Mouse (Mus musculus): ENCODE measurements around the gene Hrh1. TPM values are rescaled to one million over a fixed set of nuclear protein-coding genes. Genes with fewer than 3 reads are reported as not detected.

Hrh1 gene
- polyA plus RNA-seq, 1 experiment from 2014 or later, result 0.80 TPM

DNA sequence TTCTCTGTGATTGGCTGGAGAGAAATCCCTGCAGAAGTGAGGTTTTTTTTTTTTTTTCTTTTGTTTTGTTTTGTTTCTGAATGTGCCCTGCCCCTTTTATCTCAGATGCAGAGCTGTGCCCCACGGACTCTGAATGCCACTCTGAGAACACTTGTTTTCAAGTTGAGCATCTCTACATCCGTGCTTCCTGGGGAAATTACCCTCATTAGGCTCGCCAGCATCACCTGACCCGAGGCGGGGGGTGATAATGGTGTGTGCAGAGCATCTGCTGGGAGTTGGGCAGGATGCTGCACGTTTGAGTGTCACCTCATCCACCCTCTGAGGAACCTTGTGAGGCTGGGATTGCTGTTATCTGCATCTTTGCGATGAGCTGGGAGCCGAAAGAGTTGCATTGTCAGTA is 14.2 kb downstream of the Hrh1 start:
- no peak for ATAC-seq (ENCODE audit: low FRiP score, low TSS enrichment)
- WGBS, result 64% methylated on average over 8 of the region's 8 CpGs

GRCm38 (mm10) chr6:114414510-114414909 is 16.8 kb downstream of the Hrh1 start:
- WGBS, result 33% methylated on average over 8 of the region's 8 CpGs
- Histone ChIP-seq H3K4me3 (replicated peaks; ENCODE audit: low read depth, low read length) (no peak overlapping the region), H3K4me2 (ENCODE audit: low read length) (no peak overlapping the region), H3K27me3 (ENCODE audit: control insufficient read depth, insufficient read depth, low read length) (no peaks in the 10 kb centered on the region), H3K9me3 (ENCODE audit: control insufficient read depth, low read length) (no peaks in the 10 kb centered on the region), H3K4me1 (ENCODE audit: control insufficient read depth, insufficient read depth, low read length) (no peaks in the 10 kb centered on the region), H3K27ac (replicated peaks; ENCODE audit: low read depth, low read length) (no peak overlapping the region), H3K36me3 (ENCODE audit: control insufficient read depth, insufficient read depth, low read length) (no peaks in the 10 kb centered on the region), H3K9ac (replicated peaks; ENCODE audit: low read length) (no peak overlapping the region)
- ATAC-seq (ENCODE audit: low FRiP score, low TSS enrichment), result no peak
- peak; percentile 34 for DNase-seq

More for the DNA sequence above, 14.2 kb downstream of the Hrh1 start:
- Histone ChIP-seq H3K27me3 (ENCODE audit: control insufficient read depth, insufficient read depth, low read length) (no peaks in the 10 kb centered on the region), H3K36me3 (ENCODE audit: control insufficient read depth, insufficient read depth, low read length) (no peaks in the 10 kb centered on the region), H3K27ac (replicated peaks; ENCODE audit: low read depth, low read length) (no peak overlapping the region), H3K4me2 (ENCODE audit: low read length) (no peak overlapping the region), H3K4me3 (replicated peaks; ENCODE audit: low read depth, low read length) (no peak overlapping the region), H3K9me3 (ENCODE audit: control insufficient read depth, low read length) (no peaks in the 10 kb centered on the region), H3K4me1 (ENCODE audit: control insufficient read depth, insufficient read depth, low read length) (no peaks in the 10 kb centered on the region), H3K9ac (replicated peaks; ENCODE audit: low read length) (no peak overlapping the region)
- DNase-seq, result no peak

DNA sequence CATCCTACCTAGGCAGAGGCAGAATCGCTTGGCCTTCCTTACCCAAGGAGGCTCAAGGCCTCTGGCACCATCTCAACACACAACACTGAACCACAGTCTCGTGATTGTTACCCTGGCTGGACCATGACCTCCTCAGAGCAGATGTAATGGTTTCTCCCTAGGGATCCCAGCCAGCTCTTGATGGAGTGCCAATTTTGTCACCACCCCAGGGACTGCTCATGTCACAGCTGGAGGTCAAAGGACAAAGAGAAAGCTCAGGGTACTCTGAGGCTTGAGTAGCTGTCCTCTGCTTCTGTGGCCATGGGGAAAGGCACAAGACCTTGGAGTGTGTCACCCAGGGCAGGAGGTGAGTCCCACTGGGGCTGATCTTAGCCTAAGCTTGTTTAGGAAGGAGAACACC is 20.3 kb downstream of the Hrh1 start:
- Histone ChIP-seq H3K36me3 (ENCODE audit: control insufficient read depth, insufficient read depth, low read length) (no peaks in the 10 kb centered on the region), H3K4me1 (ENCODE audit: control insufficient read depth, insufficient read depth, low read length) (no peaks in the 10 kb centered on the region), H3K9ac (replicated peaks; ENCODE audit: low read length) (no peak overlapping the region), H3K27me3 (ENCODE audit: control insufficient read depth, insufficient read depth, low read length) (no peaks in the 10 kb centered on the region), H3K9me3 (ENCODE audit: control insufficient read depth, low read length) (no peaks in the 10 kb centered on the region), H3K27ac (replicated peaks; ENCODE audit: low read depth, low read length) (no peak overlapping the region), H3K4me3 (replicated peaks; ENCODE audit: low read depth, low read length) (no peak overlapping the region), H3K4me2 (ENCODE audit: low read length) (no peak overlapping the region)
- no peak for DNase-seq
- 80% methylated on average over 2 of the region's 2 CpGs for WGBS
- no peak for ATAC-seq (ENCODE audit: low FRiP score, low TSS enrichment)

GRCm38 (mm10) chr6:114421061-114421460 is 23.3 kb downstream of the Hrh1 start:
- Histone ChIP-seq H3K9ac (replicated peaks; ENCODE audit: low read length) (no peak overlapping the region), H3K9me3 (ENCODE audit: control insufficient read depth, low read length) (no peaks in the 10 kb centered on the region), H3K4me1 (ENCODE audit: control insufficient read depth, insufficient read depth, low read length) (no peaks in the 10 kb centered on the region), H3K27me3 (ENCODE audit: control insufficient read depth, insufficient read depth, low read length) (no peaks in the 10 kb centered on the region), H3K4me2 (ENCODE audit: low read length) (no peak overlapping the region), H3K4me3 (replicated peaks; ENCODE audit: low read depth, low read length) (no peak overlapping the region), H3K36me3 (ENCODE audit: control insufficient read depth, insufficient read depth, low read length) (no peaks in the 10 kb centered on the region), H3K27ac (replicated peaks; ENCODE audit: low read depth, low read length) (no peak overlapping the region)
- DNase-seq (no peak), ATAC-seq (ENCODE audit: low FRiP score, low TSS enrichment) (no peak)

GRCm38 (mm10) chr6:114423051-114423676 is 25.4 kb downstream of the Hrh1 start:
- H3K27ac ChIP-seq (replicated peaks; ENCODE audit: low read depth, low read length), result no peak overlapping the region
- 83% methylated on average over 9 of the region's 9 CpGs for WGBS
- H3K36me3 ChIP-seq (ENCODE audit: control insufficient read depth, insufficient read depth, low read length), result no peaks in the 10 kb centered on the region
- no peak overlapping the region for H3K4me2 ChIP-seq (ENCODE audit: low read length)
- DNase-seq (no peak), ATAC-seq (ENCODE audit: low FRiP score, low TSS enrichment) (no peak)
- H3K9ac ChIP-seq (replicated peaks; ENCODE audit: low read length), result no peak overlapping the region
- H3K4me3 ChIP-seq (replicated peaks; ENCODE audit: low read depth, low read length), result no peak overlapping the region
- no peaks in the 10 kb centered on the region for H3K4me1 ChIP-seq (ENCODE audit: control insufficient read depth, insufficient read depth, low read length)
- no peaks in the 10 kb centered on the region for H3K27me3 ChIP-seq (ENCODE audit: control insufficient read depth, insufficient read depth, low read length)
- no peaks in the 10 kb centered on the region for H3K9me3 ChIP-seq (ENCODE audit: control insufficient read depth, low read length)

DNA sequence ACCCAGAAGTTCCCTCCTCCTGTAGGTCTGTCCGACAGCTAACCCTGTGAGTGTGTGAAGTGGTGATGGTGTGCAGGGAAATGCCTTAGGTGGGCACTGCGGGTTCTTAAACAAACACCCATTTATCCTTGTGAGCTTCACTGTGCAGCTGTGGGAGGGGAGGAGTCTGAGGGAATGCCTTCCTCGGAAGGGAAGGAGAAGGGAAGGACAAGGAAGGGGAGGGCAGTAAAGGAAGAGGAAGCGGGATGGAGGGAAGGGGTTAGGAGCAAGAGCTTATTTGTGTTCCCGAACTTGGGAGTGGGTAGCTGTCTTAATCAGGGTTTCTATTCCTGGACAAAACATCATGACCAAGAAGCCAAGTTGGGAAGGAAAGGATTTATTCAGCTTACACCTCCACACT is 27.6 kb downstream of the Hrh1 start:
- ATAC-seq (ENCODE audit: low FRiP score, low TSS enrichment), result no peak
- no peak for DNase-seq
- WGBS, result 68% methylated on average over 5 of the region's 5 CpGs
- H3K4me3 ChIP-seq (replicated peaks; ENCODE audit: low read depth, low read length), result no peak overlapping the region
- H3K4me1 ChIP-seq (ENCODE audit: control insufficient read depth, insufficient read depth, low read length), result no peaks in the 10 kb centered on the region
- H3K36me3 ChIP-seq (ENCODE audit: control insufficient read depth, insufficient read depth, low read length), result no peaks in the 10 kb centered on the region
- no peaks in the 10 kb centered on the region for H3K27me3 ChIP-seq (ENCODE audit: control insufficient read depth, insufficient read depth, low read length)
- H3K27ac ChIP-seq (replicated peaks; ENCODE audit: low read depth, low read length), result no peak overlapping the region
- H3K9me3 ChIP-seq (ENCODE audit: control insufficient read depth, low read length), result no peaks in the 10 kb centered on the region
- H3K9ac ChIP-seq (replicated peaks; ENCODE audit: low read length), result no peak overlapping the region
- no peak overlapping the region for H3K4me2 ChIP-seq (ENCODE audit: low read length)

DNA sequence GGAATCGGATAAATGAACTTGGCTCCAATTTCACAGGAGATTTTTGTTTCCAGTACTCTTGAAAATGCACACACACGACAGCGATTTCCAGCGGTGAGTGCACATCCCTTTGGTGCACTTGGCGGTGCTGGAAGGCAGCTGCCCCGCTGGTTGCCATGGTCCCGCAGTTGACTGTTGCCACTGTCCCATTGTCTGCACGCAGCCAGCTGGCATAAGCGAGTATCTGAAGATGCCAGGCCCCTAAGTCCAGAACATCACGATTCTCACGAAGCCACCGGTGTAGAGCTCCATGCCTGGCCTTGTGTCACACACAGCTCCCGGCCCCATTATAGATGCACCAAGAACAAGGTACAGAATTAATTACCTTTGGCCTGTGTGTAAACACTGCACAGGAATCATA is 29.9 kb downstream of the Hrh1 start:
- H3K4me3 ChIP-seq (replicated peaks; ENCODE audit: low read depth, low read length), result no peak overlapping the region
- H3K9me3 ChIP-seq (ENCODE audit: control insufficient read depth, low read length), result no peaks in the 10 kb centered on the region
- no peak overlapping the region for H3K4me2 ChIP-seq (ENCODE audit: low read length)
- WGBS, result 58% methylated on average over 13 of the region's 13 CpGs
- DNase-seq (peak; percentile 65), ATAC-seq (ENCODE audit: low FRiP score, low TSS enrichment) (peak; percentile 34; the same call in 1 of the 2 replicates)
- no peaks in the 10 kb centered on the region for H3K36me3 ChIP-seq (ENCODE audit: control insufficient read depth, insufficient read depth, low read length)
- no peak overlapping the region for H3K9ac ChIP-seq (replicated peaks; ENCODE audit: low read length)
- no peaks in the 10 kb centered on the region for H3K4me1 ChIP-seq (ENCODE audit: control insufficient read depth, insufficient read depth, low read length)
- H3K27me3 ChIP-seq (ENCODE audit: control insufficient read depth, insufficient read depth, low read length), result no peaks in the 10 kb centered on the region
- 0 out of 2 replicates have a peak overlapping the region, but pooled peaks have one; percentile 8 for H3K27ac ChIP-seq (replicated peaks; ENCODE audit: low read depth, low read length)

DNA sequence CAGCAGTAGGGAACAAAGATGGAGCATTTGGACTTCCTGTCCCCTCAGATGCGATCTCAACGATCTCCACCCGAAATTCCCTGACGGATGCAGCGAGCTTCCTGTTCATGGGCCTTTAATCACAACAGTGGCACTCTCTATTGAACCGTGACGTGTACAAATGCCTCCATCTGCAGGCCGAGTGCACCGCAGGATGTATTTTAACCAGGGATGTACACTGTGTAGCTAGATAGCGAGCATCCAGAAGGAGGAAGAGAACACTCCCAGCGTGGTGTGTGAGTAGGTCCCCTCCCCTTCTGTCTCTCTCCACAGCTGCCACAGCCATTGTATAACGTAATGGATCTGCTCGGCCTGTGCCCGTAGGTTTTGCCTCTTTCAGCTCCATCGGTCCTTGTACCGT is 31.1 kb downstream of the Hrh1 start:
- H3K9me3 ChIP-seq (ENCODE audit: control insufficient read depth, low read length), result no peaks in the 10 kb centered on the region
- H3K27ac ChIP-seq (replicated peaks; ENCODE audit: low read depth, low read length), result no peak overlapping the region
- no peaks in the 10 kb centered on the region for H3K27me3 ChIP-seq (ENCODE audit: control insufficient read depth, insufficient read depth, low read length)
- 69% methylated on average over 16 of the region's 16 CpGs for WGBS
- ATAC-seq (ENCODE audit: low FRiP score, low TSS enrichment) (no peak), DNase-seq (no peak)
- H3K9ac ChIP-seq (replicated peaks; ENCODE audit: low read length), result no peak overlapping the region
- 0 out of 2 replicates have a peak, but pooled peaks cover 3% of the 10 kb centered on the region for H3K4me1 ChIP-seq (ENCODE audit: control insufficient read depth, insufficient read depth, low read length)
- H3K4me2 ChIP-seq (ENCODE audit: low read length), result no peak overlapping the region
- H3K4me3 ChIP-seq (replicated peaks; ENCODE audit: low read depth, low read length), result no peak overlapping the region
- H3K36me3 ChIP-seq (ENCODE audit: control insufficient read depth, insufficient read depth, low read length), result no peaks in the 10 kb centered on the region

DNA sequence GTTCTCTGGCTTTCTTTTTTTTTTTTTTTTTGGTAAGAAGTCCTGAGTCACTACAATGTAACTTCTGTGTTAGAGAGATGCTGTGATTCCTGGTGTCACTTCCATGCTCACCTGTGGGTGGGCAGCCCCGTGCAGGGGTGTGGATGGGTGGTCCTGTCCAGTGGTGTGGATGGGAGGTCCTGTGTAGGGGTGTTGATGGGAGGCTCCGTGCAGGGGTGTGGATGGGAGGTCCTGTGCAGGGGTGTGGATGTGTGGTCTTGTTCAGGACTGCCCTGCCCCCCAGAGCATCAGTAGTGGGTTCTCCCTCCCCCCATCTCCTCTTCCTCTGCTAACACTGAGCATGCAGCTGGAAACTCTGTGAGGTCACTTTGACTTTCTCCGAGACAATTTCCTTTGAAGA is 34.9 kb downstream of the Hrh1 start:
- 40% methylated on average over 3 of the region's 3 CpGs for WGBS
- no peak for DNase-seq
- Histone ChIP-seq H3K4me3 (replicated peaks; ENCODE audit: low read depth, low read length) (no peak overlapping the region), H3K4me1 (ENCODE audit: control insufficient read depth, insufficient read depth, low read length) (0 out of 2 replicates have a peak, but pooled peaks cover 3% of the 10 kb centered on the region), H3K9ac (replicated peaks; ENCODE audit: low read length) (no peak overlapping the region), H3K27me3 (ENCODE audit: control insufficient read depth, insufficient read depth, low read length) (no peaks in the 10 kb centered on the region), H3K36me3 (ENCODE audit: control insufficient read depth, insufficient read depth, low read length) (no peaks in the 10 kb centered on the region), H3K27ac (replicated peaks; ENCODE audit: low read depth, low read length) (no peak overlapping the region), H3K9me3 (ENCODE audit: control insufficient read depth, low read length) (no peaks in the 10 kb centered on the region), H3K4me2 (ENCODE audit: low read length) (no peak overlapping the region)
- no peak for ATAC-seq (ENCODE audit: low FRiP score, low TSS enrichment)
